Mouse (Mus musculus) erythroid progenitor cell, adult 5-6 weeks (primary cell): ENCODE measurements around the gene Pid1. TPM values are rescaled to one million over a fixed set of nuclear protein-coding genes. Genes with fewer than 3 reads are reported as not detected.
"Not testable (repeated sequence)": the region's sequence is repeated elsewhere in the genome, so short reads cannot be mapped to it uniquely, and the experiment has no call there.

Experiments used
- ATAC-seq: replicated peaks from 2 replicates; pipeline ENCODE4 v1.8.0; 2016; ENCODE audit warnings: moderate number of reproducible peaks, mild to moderate bottlenecking, moderate TSS enrichment, inconsistent platforms; ENCODE audit not compliant: poor library complexity, low FRiP score, severe bottlenecking
- total RNA-seq, 2 experiments: library from RNA; stranded (forward) in 1 of 2; stranded (reverse) in 1 of 2; fragments of 150-400 nt in 1 of 2; fragments of 186-747, 209-891 nt in 1 of 2; gene quantifications; 2 replicates each; pipeline versions ENCODE4 v1.2.3 to v1.2.4; 2015 to 2017; ENCODE audit warnings: low replicate concordance in 2 of 2

The Pid1 gene
- total RNA-seq, 2 experiments from 2014 or later = 3.4 to 7.3 TPM

DNA sequence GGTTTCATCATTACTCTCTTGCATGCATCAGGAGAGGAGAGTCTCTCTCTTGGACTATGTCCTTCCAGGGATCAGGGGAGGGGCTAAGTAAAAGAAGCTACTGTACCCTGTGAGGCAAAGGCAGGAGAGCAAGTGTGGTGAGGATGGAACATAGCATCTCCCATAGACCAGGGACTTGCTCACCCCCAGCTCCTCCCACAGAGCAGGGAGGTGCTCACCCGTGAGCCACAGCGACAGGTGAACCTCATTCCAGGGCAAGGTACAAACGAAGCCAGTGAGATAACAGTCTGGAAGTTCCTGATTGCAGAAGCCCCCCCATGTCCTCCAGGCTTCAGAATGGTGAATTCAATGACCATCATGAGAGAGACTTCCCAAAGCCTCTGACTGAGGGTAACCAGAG lies 2.6 kb downstream of the Pid1 start:
- no peak for ATAC-seq

DNA sequence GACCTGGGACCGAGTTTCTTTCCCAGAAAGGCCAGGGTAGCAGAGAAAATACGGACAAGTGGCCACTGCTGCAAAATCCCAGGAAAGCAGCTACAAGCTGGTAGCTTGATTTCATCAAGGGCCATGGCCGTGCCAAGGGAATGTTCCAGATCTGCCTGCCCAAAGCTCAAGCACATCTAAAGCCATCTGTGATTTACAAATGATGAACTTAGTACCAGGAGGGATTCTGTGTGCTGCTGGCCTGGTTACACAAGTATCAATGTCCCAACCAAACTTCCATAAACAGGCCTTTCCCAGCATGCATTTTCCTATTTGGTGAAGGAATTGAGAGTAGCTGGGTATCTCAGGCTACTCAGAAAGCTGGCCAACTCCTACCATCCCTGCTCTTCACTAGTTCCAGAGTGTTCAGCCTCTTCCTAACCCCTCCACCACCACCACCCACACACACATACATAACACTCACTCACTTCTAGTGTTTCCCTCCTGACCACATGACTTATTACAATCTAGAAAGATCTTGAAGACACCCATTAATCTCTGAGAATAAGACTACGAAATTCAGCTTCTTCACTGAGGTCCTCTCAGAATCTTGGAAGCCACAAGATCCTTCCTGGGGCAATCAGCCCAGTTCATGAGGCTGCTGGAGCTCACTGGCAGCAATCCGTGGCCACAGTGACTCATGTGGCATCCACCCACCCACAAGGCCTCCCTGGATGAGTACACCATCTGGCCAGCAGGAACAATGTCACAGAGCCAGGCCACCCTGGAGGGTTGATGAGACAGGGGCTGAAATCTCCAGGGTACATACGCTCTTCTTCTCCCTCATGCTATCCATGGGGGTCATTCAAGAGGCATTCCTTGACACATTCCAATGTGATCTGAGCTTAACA lies 4.1 kb downstream of the Pid1 start:
- no peak for ATAC-seq

DNA sequence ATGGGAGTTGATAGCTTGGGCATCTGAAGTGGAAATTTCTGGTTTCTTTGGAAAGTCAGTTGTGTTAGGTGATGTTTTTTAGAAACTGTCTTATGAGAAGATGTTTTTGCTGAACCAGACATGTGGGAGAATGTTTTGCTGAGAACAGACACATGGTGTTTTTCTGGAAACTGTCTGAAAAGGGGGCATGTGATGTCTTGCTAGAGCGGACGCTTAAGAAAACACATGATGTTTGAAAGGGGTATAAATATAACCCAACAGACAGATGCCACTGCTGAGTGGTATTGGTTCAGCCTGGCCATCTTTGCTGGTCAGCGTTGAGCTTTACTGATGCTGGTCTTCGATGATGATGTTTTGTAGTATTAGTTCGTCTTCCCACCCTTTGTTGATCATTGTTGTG lies 6.8 kb downstream of the Pid1 start:
- ATAC-seq = no peak

DNA sequence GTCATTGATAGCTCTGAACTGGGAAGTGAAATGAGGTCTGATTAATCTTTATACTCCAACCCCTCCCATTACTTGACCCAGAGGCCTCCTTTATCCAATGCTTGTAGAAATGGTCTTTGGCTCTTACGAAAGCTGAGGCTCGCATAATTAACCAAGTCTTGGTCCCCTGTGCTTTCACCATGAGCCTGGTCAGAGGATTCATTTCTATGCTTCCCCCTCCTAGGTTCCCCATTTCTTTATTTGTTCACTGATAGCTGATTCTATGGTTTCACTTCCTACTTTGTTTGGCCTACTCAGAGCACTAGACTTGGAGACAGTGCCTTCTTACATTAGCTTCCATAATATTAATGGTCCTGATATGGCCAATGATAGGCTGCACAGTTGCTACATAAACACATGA lies 13.7 kb downstream of the Pid1 start:
- no peak for ATAC-seq

DNA sequence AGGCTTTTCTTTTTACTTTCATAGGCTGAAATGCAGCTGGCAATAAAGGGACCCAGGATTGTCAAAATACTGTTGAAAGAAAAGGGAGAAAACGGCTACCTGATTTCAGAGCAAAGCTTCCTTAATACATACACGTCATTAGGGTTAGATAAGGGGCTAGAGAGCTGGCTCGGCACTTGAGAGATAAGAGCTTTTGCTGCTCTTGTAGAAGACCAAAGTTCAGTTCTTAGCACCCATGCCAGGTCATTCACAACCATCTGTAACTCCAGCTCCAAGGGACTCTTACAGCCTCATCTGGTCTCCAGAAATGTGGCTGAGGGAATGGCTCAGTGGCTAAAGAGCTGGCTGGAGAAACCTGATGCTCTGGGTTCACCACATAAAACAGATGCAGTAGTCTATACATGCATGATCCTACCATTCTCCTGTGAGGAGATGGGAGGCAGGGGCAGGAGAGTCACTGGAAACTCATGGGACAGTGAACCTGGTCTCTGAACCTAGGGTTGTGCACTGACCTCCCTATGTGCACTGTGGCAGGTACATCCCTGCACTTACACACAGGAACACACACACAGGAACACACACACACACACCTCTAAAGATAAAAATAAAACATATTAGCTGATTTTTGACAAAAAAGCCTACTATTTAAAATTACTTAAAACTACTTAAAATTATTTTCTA lies 16.0 kb downstream of the Pid1 start:
- ATAC-seq = no peak

DNA sequence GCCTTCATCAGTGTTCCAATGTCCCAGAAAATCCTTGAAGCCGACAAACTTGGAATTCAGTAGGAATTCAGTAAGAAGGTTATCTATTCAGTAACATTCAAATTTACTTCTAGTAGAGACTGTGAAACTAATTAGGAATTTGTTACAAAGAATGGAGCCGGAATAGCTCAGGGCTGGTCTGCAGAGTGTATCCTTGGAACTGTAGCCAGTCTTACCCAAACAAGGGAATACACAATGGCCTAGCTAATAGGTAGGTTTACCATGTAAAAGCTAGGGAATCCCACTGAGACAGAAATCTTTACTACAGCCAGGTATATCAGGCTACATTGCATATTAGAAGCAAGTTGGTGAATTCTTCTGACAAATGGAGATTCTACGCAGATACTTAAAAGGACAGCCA lies 31.2 kb downstream of the Pid1 start:
- ATAC-seq = not testable (repeated sequence)

DNA sequence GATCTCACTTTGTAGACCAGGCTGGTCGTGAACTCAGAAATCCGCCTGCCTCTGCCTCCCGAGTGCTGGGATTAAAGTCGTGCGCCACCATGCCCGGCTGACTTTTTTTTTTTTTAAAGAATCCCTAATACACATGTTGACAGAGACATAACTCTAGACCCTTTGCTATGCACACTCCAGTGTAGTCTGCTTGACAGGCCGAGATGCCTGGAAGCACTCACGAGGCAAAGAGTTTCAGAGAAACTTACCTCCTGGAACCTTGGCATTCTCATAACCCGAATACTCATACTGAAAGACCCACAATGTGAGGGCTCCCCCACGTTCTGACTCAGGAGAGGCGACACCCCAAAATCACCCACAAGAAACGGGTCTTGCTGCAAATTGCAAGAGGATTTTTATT lies 32.1 kb downstream of the Pid1 start:
- not testable (repeated sequence) for ATAC-seq

DNA sequence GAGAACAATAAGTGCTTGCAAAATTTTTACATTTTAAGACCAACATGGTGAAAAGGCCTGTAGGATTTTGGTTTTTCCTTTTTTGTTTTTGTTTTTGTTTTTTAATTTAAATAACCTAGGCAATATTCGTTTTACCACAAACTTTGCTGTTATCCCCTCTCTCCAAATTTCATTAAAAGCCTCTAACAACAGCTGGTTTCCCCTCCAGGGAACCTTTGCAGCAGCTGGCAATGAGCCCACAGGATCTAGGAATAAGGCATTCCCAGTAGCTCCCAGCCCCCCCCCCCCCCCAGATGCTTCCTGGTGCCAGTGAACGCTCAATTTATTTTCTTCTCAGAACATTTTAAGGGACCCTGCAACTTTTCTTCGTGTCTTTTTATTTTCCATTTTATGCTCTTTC lies 38.7 kb downstream of the Pid1 start:
- ATAC-seq = no peak

DNA sequence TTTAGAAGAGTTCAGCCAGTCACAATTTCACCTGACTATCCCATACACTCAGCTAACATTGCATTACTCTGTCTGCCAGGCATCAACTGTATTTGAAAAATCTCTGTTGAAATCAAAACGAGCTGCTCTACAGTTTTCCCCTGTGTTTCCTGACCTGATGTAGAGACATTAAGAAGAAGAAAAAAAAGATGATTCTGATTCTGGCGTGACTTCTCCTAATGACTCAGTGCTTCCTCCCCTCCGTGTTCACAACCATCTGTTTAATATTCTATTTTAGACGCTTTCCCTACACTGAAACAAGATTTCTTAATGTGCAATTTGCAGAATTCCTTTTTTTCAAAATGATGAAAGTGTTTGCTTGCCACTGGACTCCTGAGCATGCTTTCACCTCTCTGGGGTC lies 42.7 kb downstream of the Pid1 start:
- no peak for ATAC-seq

DNA sequence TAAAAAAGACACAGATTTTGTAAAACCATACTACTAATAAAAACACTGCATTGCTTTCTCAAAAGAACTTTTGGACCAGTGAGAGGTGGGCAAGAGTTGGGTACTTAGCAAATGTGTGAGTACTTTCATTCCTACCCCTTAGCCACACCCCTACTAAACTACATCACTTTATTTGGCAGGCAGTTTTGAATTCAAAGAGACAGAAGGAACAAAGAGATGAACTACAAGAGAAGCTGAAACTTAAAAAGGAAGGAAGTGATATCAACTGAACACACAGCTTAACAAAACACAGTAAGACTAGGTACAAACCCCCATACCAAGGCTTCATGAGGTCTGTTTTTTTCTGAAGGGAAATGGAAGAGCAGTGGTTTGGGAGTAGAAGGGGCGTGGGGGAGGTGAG lies 45.4 kb downstream of the Pid1 start:
- no peak for ATAC-seq

DNA sequence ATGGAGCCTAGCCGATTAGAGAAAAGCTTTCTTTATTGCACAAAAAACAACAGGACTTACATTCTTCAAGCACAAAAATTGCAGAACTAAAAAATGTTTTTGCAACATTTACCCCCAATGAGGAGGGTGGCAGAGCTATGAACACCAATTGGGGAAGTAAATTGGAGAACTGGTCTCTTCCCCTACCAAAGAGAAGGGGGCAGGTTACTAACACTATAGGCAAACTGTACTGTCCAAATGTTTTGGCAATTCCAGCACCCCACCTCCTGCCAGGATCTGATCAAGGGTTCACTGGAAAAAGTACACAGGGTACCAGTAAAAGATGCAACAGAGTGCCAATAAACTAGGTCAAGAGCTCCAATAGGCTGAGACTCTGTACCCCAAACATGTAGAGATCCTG lies 46.2 kb downstream of the Pid1 start:
- no peak for ATAC-seq

DNA sequence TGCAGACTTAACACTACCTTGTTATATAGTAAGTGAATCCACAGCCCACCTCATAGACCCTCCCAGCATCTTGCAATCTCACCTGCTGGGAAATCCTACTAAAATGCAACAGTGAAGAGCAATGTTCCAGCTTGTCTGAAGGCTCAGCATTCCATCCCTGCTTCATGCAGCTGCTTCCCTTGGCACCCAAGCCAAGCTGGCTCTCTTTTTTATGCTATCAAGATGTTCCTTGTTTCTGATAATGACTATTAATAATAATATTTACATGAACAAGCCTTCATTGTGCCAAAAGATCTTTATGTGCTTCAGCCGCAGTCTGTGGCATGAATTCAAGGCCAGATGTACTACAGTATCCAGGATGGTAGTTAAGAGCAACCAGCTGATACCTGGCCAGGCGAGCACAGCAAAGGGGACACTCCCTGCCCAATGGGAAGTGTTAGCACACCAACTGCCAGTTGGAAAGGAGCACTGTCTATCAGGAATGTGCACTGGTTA lies 54.0 kb downstream of the Pid1 start:
- no peak for ATAC-seq

DNA sequence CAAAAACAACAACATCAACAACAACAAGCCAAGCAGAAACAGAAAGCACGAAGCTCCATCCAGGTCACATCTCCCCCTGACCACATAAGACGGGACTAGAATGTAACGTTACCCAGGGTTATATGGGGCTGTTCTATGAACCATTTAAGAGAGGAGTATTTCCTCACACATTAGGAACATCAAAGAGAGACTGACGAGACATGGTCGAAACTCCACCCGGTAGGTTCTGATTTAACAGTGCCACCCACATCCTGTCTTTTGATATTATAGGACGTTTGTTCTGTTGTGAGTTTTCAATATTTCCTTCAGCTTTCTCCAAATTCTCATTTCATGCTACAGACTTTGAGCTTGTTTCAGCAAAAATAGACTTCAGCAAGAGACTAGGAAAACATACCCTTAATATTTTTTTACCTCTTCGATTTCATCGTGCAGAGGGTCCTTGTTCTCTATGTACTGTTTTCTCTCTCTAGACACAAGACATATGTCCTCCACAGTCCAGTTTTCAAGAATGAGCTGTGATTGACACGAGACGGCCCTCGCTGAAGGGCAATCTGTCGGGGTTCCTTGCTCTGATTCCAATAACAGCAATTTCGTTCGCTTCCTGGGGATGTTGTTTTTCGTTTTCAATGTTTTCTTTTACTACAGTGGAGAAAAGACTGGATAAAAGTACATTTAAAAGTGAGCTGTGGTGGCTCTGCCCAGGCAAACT lies 58.1 kb downstream of the Pid1 start:
- ATAC-seq = no peak

DNA sequence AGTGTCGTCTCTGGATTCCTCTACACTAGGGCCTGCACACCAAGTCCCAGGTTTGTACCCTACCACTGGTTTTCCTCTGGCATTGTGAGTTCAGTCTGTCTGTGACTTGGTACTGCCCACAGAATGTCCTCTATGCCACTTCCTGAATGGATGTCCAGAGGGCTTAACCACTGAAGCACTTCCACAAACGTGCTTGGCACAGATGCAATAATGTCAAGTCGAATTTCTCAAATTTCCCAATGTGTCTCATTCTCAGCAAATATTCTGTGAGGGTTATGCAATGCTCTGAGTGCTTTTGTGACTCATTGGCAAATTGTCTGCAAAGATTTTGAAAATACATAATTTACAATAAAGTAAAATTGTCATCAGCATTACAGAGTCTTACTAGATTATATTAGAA lies 61.2 kb downstream of the Pid1 start:
- no peak for ATAC-seq

DNA sequence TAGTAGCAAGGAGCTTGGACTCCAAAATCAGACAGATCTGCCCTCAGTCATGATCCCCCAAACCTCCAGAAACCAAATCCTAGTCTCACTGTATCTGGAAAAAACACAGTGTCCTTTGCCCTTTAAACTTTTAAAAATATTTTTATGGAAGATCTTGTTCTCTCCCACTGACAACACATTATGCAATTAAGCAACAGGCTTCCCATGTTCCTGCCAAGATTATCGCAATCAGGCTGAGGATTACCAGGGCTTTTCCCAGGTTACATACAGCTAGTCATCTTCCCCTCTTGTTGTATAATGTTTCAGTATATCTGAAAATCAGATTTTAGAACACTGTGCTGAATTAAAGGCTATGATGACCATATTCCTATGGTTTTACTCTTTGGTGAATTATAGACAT lies 64.3 kb downstream of the Pid1 start:
- no peak for ATAC-seq

DNA sequence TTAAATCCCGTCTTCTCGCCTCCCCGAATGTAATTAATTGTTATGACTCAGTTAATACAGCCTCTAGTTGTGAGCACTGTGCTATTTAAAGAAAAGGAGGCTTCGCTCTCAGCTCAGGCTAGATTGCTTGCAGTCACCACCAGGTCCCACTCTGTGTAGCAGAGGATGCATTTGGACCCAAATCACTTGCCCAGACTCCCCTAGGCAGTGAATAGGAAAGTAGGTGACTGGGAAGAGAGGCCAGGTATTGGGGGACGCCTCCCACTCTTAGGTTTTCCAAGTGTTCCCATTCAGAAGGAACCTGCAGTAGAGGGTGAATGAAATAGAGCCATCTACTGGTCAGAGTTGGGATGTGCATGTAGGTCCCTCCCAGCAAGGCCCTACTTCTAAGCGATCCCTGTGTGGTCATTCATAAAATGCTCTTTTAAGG lies 77.3 kb downstream of the Pid1 start:
- ATAC-seq = no peak

DNA sequence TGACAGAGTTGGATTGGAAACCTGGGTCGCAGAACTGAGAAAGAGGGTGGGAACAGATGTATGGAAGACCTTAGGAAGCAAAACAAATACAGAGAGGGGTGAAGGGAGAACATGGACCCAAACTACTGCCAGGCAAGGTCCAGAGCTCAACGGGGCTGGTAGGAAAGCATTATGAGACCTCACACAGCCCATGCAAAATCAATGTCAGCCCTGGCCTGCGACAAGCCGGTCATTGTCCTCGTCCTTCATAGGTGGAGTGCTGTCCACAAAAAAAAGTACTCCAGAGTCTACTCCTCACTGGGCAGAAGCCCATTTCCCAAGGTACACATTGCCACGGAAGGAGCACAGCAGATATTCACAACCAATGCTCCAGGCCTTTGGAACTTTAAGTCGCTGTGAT lies 78.4 kb downstream of the Pid1 start:
- no peak for ATAC-seq

DNA sequence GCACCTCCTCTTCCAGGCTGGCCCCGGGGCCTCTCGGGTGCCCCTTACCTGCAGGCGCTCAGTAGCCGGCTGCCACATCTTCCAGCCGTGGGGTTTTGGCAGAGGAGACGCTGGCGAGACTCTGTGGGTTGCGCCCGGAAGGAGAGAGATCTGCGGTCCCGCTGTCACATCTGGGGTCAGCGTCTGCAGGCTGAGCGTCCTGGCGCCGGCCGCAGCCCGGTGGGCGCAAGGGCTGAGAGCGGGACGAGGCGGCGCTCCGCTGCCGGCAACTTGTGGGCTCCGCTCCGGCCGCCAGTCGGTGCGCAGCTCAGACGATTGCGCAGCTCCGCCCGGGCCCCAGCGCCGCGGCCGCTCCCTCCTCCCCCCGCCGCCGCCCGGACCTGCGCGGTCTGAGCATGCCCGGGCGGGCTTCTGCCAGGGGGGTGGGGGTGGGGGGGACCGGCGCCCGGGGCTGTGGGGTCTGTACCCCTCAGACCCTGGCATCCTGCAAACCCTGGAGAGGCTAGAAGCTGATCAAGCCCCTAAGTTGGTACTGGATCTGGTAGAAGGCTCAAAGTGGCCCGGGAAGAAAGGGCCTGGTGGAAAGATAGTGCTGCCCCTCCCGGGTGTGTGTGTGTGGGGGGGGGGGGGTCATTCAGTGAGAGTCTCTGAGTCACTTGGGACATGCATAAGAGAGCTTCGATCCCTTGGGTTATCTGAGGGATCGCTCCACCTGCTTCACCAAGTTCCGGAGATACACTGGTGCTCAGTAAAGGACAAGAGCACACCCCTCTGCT lies 79.5 kb downstream of the Pid1 start:
- no peak for ATAC-seq

DNA sequence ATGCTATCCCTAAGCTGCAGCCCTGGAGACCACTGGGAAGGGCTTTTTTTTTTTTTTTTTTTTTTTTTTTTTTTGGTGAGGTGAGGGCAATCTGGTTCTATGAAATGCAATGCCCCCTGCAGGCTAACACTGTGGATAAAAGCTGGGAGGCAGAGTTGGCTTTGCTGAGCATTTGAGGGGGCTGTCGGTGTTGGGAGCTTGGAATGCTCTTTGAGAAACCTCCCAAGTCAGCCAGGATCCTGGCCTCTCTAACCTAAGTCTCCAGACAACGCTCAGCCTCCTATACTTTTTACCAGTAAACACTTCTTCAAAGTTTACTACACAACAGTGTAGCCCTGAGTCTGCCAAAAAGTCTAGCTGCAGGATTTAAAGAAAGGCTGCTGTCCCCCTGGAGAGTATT lies 80.9 kb downstream of the Pid1 start:
- no peak for ATAC-seq

DNA sequence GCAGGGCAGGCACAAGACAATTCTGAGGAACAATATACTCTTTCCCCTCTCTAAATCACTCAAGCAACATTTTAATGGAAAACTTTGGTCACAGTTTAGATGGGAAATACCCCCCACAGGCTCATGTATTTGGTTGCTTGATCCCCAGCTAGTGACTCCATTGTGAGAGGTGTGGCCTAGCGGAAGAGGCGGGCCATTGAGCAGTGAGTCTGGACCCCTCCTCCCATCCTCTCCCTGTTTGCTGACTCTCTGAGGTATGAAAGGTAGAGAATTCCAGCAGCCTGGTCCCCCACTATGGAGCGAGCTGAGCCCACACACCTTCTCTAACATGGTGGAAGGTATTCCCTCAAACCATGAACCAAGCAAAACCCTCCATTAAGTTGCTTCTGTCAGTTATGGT lies 83.8 kb downstream of the Pid1 start:
- ATAC-seq = no peak
